8 mouse cellular contexts compared by ENCODE assay signal in the genomic region with DNA sequence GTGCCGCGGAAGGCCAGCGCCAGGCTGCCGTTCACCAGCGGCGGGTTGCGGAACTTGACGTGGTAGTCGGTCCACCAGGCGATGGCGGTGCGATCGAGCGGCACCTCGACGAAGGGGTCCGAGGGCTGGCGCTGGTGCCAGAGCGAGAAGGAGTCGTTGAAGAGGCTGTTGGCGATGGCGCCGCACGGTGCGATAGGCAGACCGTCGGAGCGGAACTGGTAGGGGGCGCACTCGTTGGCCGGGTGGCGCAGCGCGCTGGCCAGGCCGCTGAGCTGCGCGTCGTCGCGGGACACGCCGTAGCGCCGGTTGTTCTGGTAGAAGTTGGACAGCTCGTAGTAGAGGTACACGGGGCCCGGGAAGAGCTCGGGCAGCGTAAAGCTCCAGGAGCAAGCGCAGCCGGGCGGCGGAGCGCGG. TPM values are rescaled to one million over a fixed set of nuclear protein-coding genes. Genes with fewer than 3 reads are reported as not detected.
DNase-seq lines count a peak whose midpoint lies in the region; ATAC-seq lines count a peak whose summit lies in the region.

No protein-coding gene starts in this region.

- peak overlapping the region; percentile 80 for H3K9ac ChIP-seq in embryonic facial prominence, embryonic 13.5 days
- H3K9ac ChIP-seq in heart, embryonic 15.5 days: peak overlapping the region; percentile 43
- H3K9ac ChIP-seq in kidney, embryonic 16.5 days (replicated peaks; ENCODE audit: low read length): peak overlapping the region; percentile 65
- H3K9ac ChIP-seq in stomach, embryonic 15.5 days: peak overlapping the region; percentile 38; the same call in 1 of the 2 replicates

- H3K9me3 ChIP-seq in embryonic facial prominence, embryonic 13.5 days: no peaks in the 10 kb centered on the region
- H3K9me3 ChIP-seq in heart, embryonic 15.5 days (replicated peaks): no peaks in the 10 kb centered on the region
- H3K9me3 ChIP-seq in kidney, embryonic 16.5 days (ENCODE audit: low read length): no peaks in the 10 kb centered on the region
- H3K9me3 ChIP-seq in stomach, embryonic 15.5 days: no peaks in the 10 kb centered on the region

- peaks cover 42% of the 10 kb centered on the region for H3K4me1 ChIP-seq in embryonic facial prominence, embryonic 13.5 days
- peaks cover 15% of the 10 kb centered on the region for H3K4me1 ChIP-seq in heart, embryonic 15.5 days (replicated peaks)
- H3K4me1 ChIP-seq in kidney, embryonic 16.5 days (ENCODE audit: insufficient read depth, low read length): peaks cover 15% of the 10 kb centered on the region
- H3K4me1 ChIP-seq in stomach, embryonic 15.5 days: 0 out of 2 replicates have a peak, but pooled peaks cover 8% of the 10 kb centered on the region

- peak; percentile 78 for ATAC-seq in embryonic facial prominence, embryonic 13.5 days (ENCODE audit: insufficient number of reproducible peaks, insufficient read depth, low FRiP score, low TSS enrichment, low read depth)
- ATAC-seq in heart, embryonic 15.5 days (replicated peaks; ENCODE audit: insufficient number of reproducible peaks, insufficient read depth, low FRiP score, low read depth): peak; percentile 56; the same call in 1 of the 2 replicates
- ATAC-seq in kidney, embryonic 16.5 days (ENCODE audit: low FRiP score, low TSS enrichment): peak; percentile 64
- peak; percentile 7; the same call in 1 of the 2 replicates for ATAC-seq in stomach, embryonic 15.5 days (ENCODE audit: insufficient read depth, low FRiP score, low read depth)

- H3K27me3 ChIP-seq in embryonic facial prominence, embryonic 13.5 days: peaks cover 56% of the 10 kb centered on the region
- H3K27me3 ChIP-seq in heart, embryonic 15.5 days: peaks cover 91% of the 10 kb centered on the region
- peaks cover 86% of the 10 kb centered on the region for H3K27me3 ChIP-seq in kidney, embryonic 16.5 days (ENCODE audit: insufficient read depth, low read length)
- H3K27me3 ChIP-seq in stomach, embryonic 15.5 days (replicated peaks): peaks cover 51% of the 10 kb centered on the region

- H3K4me3 ChIP-seq in embryonic facial prominence, embryonic 13.5 days: peak overlapping the region; percentile 63
- H3K4me3 ChIP-seq in heart, embryonic 15.5 days: peak overlapping the region; percentile 55
- H3K4me3 ChIP-seq in kidney, embryonic 16.5 days (ENCODE audit: low read length): peak overlapping the region; percentile 53
- H3K4me3 ChIP-seq in stomach, embryonic 15.5 days (replicated peaks): peak overlapping the region; percentile 53

- H3K36me3 ChIP-seq in embryonic facial prominence, embryonic 13.5 days: no peaks in the 10 kb centered on the region
- no peaks in the 10 kb centered on the region for H3K36me3 ChIP-seq in heart, embryonic 15.5 days
- H3K36me3 ChIP-seq in kidney, embryonic 16.5 days (ENCODE audit: insufficient read depth, low read length): no peaks in the 10 kb centered on the region
- no peaks in the 10 kb centered on the region for H3K36me3 ChIP-seq in stomach, embryonic 15.5 days

- peak overlapping the region; percentile 71 for H3K27ac ChIP-seq in embryonic facial prominence, embryonic 13.5 days
- no peak overlapping the region for H3K27ac ChIP-seq in heart, embryonic 15.5 days
- no peak overlapping the region for H3K27ac ChIP-seq in kidney, embryonic 16.5 days (ENCODE audit: low read length)
- H3K27ac ChIP-seq in stomach, embryonic 15.5 days: peak overlapping the region; percentile 75

- WGBS in embryonic facial prominence, embryonic 13.5 days: under 1% methylated on average over 55 of the region's 55 CpGs
- under 1% methylated on average over 55 of the region's 55 CpGs for WGBS in heart, embryonic 15.5 days
- WGBS in kidney, embryonic 16.5 days: under 1% methylated on average over 55 of the region's 55 CpGs
- 1% methylated on average over 53 of the region's 55 CpGs for WGBS in stomach, embryonic 15.5 days

- peak; percentile 15 to 28 for DNase-seq in cerebellum, postnatal 14 days
- DNase-seq in cerebellum, adult 11-12 months: no peak
- DNase-seq in lung, postnatal 14 days: peak; percentile 58
- DNase-seq in B cell, adult 2 months: no peak

- H3K4me2 ChIP-seq in embryonic facial prominence, embryonic 13.5 days: peak overlapping the region; percentile 77
- H3K4me2 ChIP-seq in heart, embryonic 15.5 days: peak overlapping the region; percentile 88
- peak overlapping the region; percentile 69 for H3K4me2 ChIP-seq in kidney, embryonic 16.5 days (replicated peaks; ENCODE audit: low read depth, low read length)
- H3K4me2 ChIP-seq in stomach, embryonic 15.5 days: peak overlapping the region; percentile 81

RNA-seq across cellular contexts. Expression of a gene that starts 0.5 kb away (rescaled TPM):
- 13.6 and 16.1 TPM in 2 replicates for polyA plus RNA-seq in embryonic facial prominence, embryonic 13.5 days (2015; fragmentation: Nextera tagmentation; extraction: Ambion mirVana)
- 0.52 and 3.7 TPM in 2 replicates for polyA plus RNA-seq in heart, embryonic 15.5 days (2015; fragmentation: Nextera tagmentation; extraction: Ambion mirVana)
- polyA plus RNA-seq in kidney, embryonic 16.5 days (2015; fragmentation: Nextera tagmentation; extraction: Ambion mirVana): 12.7 and 14.6 TPM in 2 replicates
- polyA plus RNA-seq in stomach, embryonic 15.5 days (2015; fragmentation: Nextera tagmentation; extraction: Ambion mirVana): 30.7 and 34.2 TPM in 2 replicates

RNA-seq across cellular contexts. Expression of a gene that starts 38.9 kb away (rescaled TPM):
- 13.0 and 13.3 TPM in 2 replicates for polyA plus RNA-seq in embryonic facial prominence, embryonic 13.5 days (2015; fragmentation: Nextera tagmentation; extraction: Ambion mirVana)
- 11.3 and 15.8 TPM in 2 replicates for polyA plus RNA-seq in heart, embryonic 15.5 days (2015; fragmentation: Nextera tagmentation; extraction: Ambion mirVana)
- 9.8 and 10.5 TPM in 2 replicates for polyA plus RNA-seq in kidney, embryonic 16.5 days (2015; fragmentation: Nextera tagmentation; extraction: Ambion mirVana)
- 11.2 and 11.9 TPM in 2 replicates for polyA plus RNA-seq in stomach, embryonic 15.5 days (2015; fragmentation: Nextera tagmentation; extraction: Ambion mirVana)

Comparison
In these comparisons a context has a peak if more than half of its experiments do, and no peak if none do; other contexts are left out.
1. DNase-seq: peak in cerebellum, postnatal 14 days (2 of 2) and lung, postnatal 14 days (single experiment); none in cerebellum, adult 11-12 months (single experiment) and B cell, adult 2 months (0 of 2).
2. ATAC-seq: peak in every context shown above with its lines; median percentile 78 in embryonic facial prominence, embryonic 13.5 days; 64 in kidney, embryonic 16.5 days; 56 in heart, embryonic 15.5 days; 7 in stomach, embryonic 15.5 days.
3. H3K27ac ChIP-seq: peak in embryonic facial prominence, embryonic 13.5 days (single experiment) and stomach, embryonic 15.5 days (single experiment); none in heart, embryonic 15.5 days (single experiment) and kidney, embryonic 16.5 days (single experiment).
4. Peak in every context shown above with its lines, with median percentiles within 50 percentile points of each other: H3K4me2 ChIP-seq, H3K4me3 ChIP-seq and H3K9ac ChIP-seq.